Comparison of ENCODE assay signal across 8 mouse cellular contexts in genomic region chr10:81628390-81628789, GRCm38 (mm10). TPM values are rescaled to one million over a fixed set of nuclear protein-coding genes. Genes with fewer than 3 reads are reported as not detected.
A peak's percentile ranks its signal among the peaks of the same experiment; 100 is the strongest.
DNase-seq lines count a peak whose midpoint lies in the region; ATAC-seq and TF ChIP-seq lines count a peak whose summit lies in the region.

Gene Ankrd24, plus strand, starts transcription at chr10:81628540.

- peak within 1 kb of the TSS; percentile 87 for H3K9ac ChIP-seq in forebrain, embryonic 14.5 days (ENCODE audit: low read length)

- peaks cover 20% of the 10 kb centered on the region for H3K36me3 ChIP-seq in forebrain, embryonic 14.5 days (ENCODE audit: control insufficient read depth, insufficient read depth, low read length)
- H3K36me3 ChIP-seq in small intestine, adult 2 months (ENCODE audit: control insufficient read depth, insufficient read depth, low read length): peaks cover 1% of the 10 kb centered on the region; the same call in 1 of the 2 replicates

- TF ChIP-seq CTCF in small intestine, adult 2 months (IDR thresholded peaks at IDR 0.05; ENCODE audit: extremely low read depth, insufficient read length, insufficient replicate concordance, low read depth, low read length): no peak

- peak within 1 kb of the TSS; percentile 78 for H3K4me3 ChIP-seq in forebrain, embryonic 14.5 days (ENCODE audit: low read depth, low read length)
- peak within 1 kb of the TSS; percentile 85 for H3K4me3 ChIP-seq in small intestine, adult 2 months (ENCODE audit: low read depth, low read length)

- WGBS in forebrain, embryonic 14.5 days: 85% methylated on average over 16 of the region's 16 CpGs
- 88% methylated on average over 16 of the region's 16 CpGs for WGBS in small intestine, adult 2 months

- no peak for TF ChIP-seq POLR2A in small intestine, adult 2 months (IDR thresholded peaks at IDR 0.05; ENCODE audit: low read depth, low read length)

- H3K4me2 ChIP-seq in forebrain, embryonic 14.5 days (ENCODE audit: low read length): peak within 1 kb of the TSS; percentile 84

- H3K27ac ChIP-seq in forebrain, embryonic 14.5 days (ENCODE audit: low read depth, low read length): peak within 1 kb of the TSS; percentile 80
- H3K27ac ChIP-seq in small intestine, adult 2 months (ENCODE audit: insufficient read depth, low read depth, low read length): peak within 1 kb of the TSS; percentile 88

- no peaks in the 10 kb centered on the region for H3K27me3 ChIP-seq in forebrain, embryonic 14.5 days (replicated peaks; ENCODE audit: control insufficient read depth, insufficient read depth, low read length)
- H3K27me3 ChIP-seq in small intestine, adult 2 months (ENCODE audit: control insufficient read depth, insufficient read depth, low read length): no peaks in the 10 kb centered on the region

- no peak for DNase-seq in left cerebral cortex, adult 18-20 months (ENCODE audit: low spot score in 2 of 2)
- DNase-seq in left cerebral cortex, adult 9 months (ENCODE audit: low spot score in 2 of 2): no peak
- no peak for DNase-seq in adrenal gland, postnatal 14 days
- DNase-seq in forebrain, embryonic 14.5 days (ENCODE audit: low spot score): no peak
- no peak for DNase-seq in left cerebral cortex, postnatal 36 days (ENCODE audit: low spot score in 2 of 2)
- no peak for DNase-seq in kidney, postnatal 25 days

- no peaks in the 10 kb centered on the region for H3K9me3 ChIP-seq in forebrain, embryonic 14.5 days (replicated peaks; ENCODE audit: control insufficient read depth, low read length)

- no peak for ATAC-seq in forebrain, embryonic 14.5 days
- ATAC-seq in megakaryocyte progenitor cell, adult 5-6 weeks (replicated peaks; ENCODE audit: poor library complexity): no peak

- intact Hi-C loops in left cerebral cortex, postnatal 36 days (cut with DNase I): no loop called here

- H3K4me1 ChIP-seq in forebrain, embryonic 14.5 days (ENCODE audit: control insufficient read depth, insufficient read depth, low read length): peaks cover 13% of the 10 kb centered on the region
- H3K4me1 ChIP-seq in small intestine, adult 2 months (ENCODE audit: control insufficient read depth, insufficient read depth, insufficient read length, low read length): peaks cover 15% of the 10 kb centered on the region

RNA-seq across cellular contexts. Expression of gene Ankrd24, which starts in this region (rescaled TPM):
- 10 to 100 TPM; 44.4 to 46.4 TPM for total RNA-seq in left cerebral cortex, adult 18-20 months (2021)
- 18.1 and 22.5 TPM in 2 replicates for total RNA-seq in adrenal gland, postnatal 14 days (2021)
- 5.2 and 6.3 TPM in 2 replicates for polyA plus RNA-seq in forebrain, embryonic 14.5 days (2014; fragmentation: Nextera tagmentation; extraction: Ambion mirVana)
- total RNA-seq in left cerebral cortex, postnatal 36 days (2021): 10 to 100 TPM; 37.8 to 46.7 TPM
- polyA plus RNA-seq in small intestine, adult 2 months (2012; rRNA removed): 11.3 and 24.2 TPM in 2 replicates
- total RNA-seq in megakaryocyte progenitor cell, adult 5-6 weeks (2015): 5.8 and 6.8 TPM in 2 replicates
- total RNA-seq in megakaryocyte progenitor cell, adult 5-6 weeks (2017): 7.0 and 8.9 TPM in 2 replicates
